Mouse (Mus musculus): ENCODE measurements around the gene Rrm1. TPM values are rescaled to one million over a fixed set of nuclear protein-coding genes. Genes with fewer than 3 reads are reported as not detected.

Rrm1 gene
- polyA plus RNA-seq, 1 experiment = 32.2 TPM

- Histone ChIP-seq H3ac (ENCODE audit: control insufficient read depth, insufficient read length) (peak overlapping the region; percentile 22), H3K79me2 (ENCODE audit: control insufficient read depth, insufficient read depth) (peaks cover 28% of the 10 kb centered on the region), H3K4me2 (ENCODE audit: low read depth) (peak overlapping the region; percentile 76), H3K36me3 (ENCODE audit: control insufficient read depth, insufficient read depth) (no peaks in the 10 kb centered on the region), H3K4me3 (peak overlapping the region; percentile 93), H3K27me3 (ENCODE audit: control insufficient read depth, insufficient read depth, insufficient read length) (no peaks in the 10 kb centered on the region)
- no peak for TF ChIP-seq E2F4 (IDR thresholded peaks at IDR 0.05; ENCODE audit: insufficient read depth)
- no peak for TF ChIP-seq CEBPB (IDR thresholded peaks at IDR 0.05; ENCODE audit: insufficient read depth, poor library complexity, severe bottlenecking)
- no peak for TF ChIP-seq MAX (IDR thresholded peaks at IDR 0.05; ENCODE audit: low read depth)
- no peak for TF ChIP-seq TCF3 (IDR thresholded peaks at IDR 0.05; ENCODE audit: insufficient read length, low read depth)
- no peak for TF ChIP-seq USF1 (IDR thresholded peaks at IDR 0.05; ENCODE audit: low read depth)
- no peak for TF ChIP-seq POLR2A (IDR thresholded peaks at IDR 0.05; ENCODE audit: insufficient read length, low read depth)
- no peak for TF ChIP-seq REST (IDR thresholded peaks at IDR 0.05; ENCODE audit: insufficient read depth, insufficient read length)
- TF ChIP-seq POLR2AphosphoS2 (IDR thresholded peaks at IDR 0.05; ENCODE audit: insufficient read length, low read depth) = no peak
- no peak for TF ChIP-seq MYOG (IDR thresholded peaks at IDR 0.05; ENCODE audit: control insufficient read depth in 1 of 3, insufficient read depth in 1 of 3, insufficient read length in 2 of 3, low read depth in 2 of 3)
- TF ChIP-seq TCF12 (IDR thresholded peaks at IDR 0.05; ENCODE audit: insufficient read depth, poor library complexity, severe bottlenecking) = no peak
- no peak for TF ChIP-seq SRF (IDR thresholded peaks at IDR 0.05; ENCODE audit: control insufficient read depth, insufficient read length, low read depth)
- no peak for TF ChIP-seq MYOD1 (IDR thresholded peaks at IDR 0.05; ENCODE audit: control insufficient read depth in 1 of 3, insufficient read length in 2 of 3, low read depth in 2 of 3)
Measured at GRCm38 (mm10) chr7:102440822-102441656, 456 bp upstream of the Rrm1 start.

GRCm38 (mm10) chr7:102442432-102442831 lies 937 bp downstream of the Rrm1 start:
- H3K4me3 ChIP-seq = peak overlapping the region; percentile 93
- peaks cover 30% of the 10 kb centered on the region for H3K79me2 ChIP-seq (ENCODE audit: control insufficient read depth, insufficient read depth)
- H3K27me3 ChIP-seq (ENCODE audit: control insufficient read depth, insufficient read depth, insufficient read length) = no peaks in the 10 kb centered on the region
- TF ChIP-seq CEBPB (IDR thresholded peaks at IDR 0.05; ENCODE audit: insufficient read depth, poor library complexity, severe bottlenecking) (no peak), MYOG (IDR thresholded peaks at IDR 0.05; ENCODE audit: control insufficient read depth in 1 of 3, insufficient read depth in 1 of 3, insufficient read length in 2 of 3, low read depth in 2 of 3) (no peak), REST (IDR thresholded peaks at IDR 0.05; ENCODE audit: insufficient read depth, insufficient read length) (no peak), MYOD1 (IDR thresholded peaks at IDR 0.05; ENCODE audit: control insufficient read depth in 1 of 3, insufficient read length in 2 of 3, low read depth in 2 of 3) (no peak), TCF12 (IDR thresholded peaks at IDR 0.05; ENCODE audit: insufficient read depth, poor library complexity, severe bottlenecking) (no peak), MAX (IDR thresholded peaks at IDR 0.05; ENCODE audit: low read depth) (no peak), E2F4 (IDR thresholded peaks at IDR 0.05; ENCODE audit: insufficient read depth) (no peak), POLR2A (IDR thresholded peaks at IDR 0.05; ENCODE audit: insufficient read length, low read depth) (no peak), USF1 (IDR thresholded peaks at IDR 0.05; ENCODE audit: low read depth) (no peak), SRF (IDR thresholded peaks at IDR 0.05; ENCODE audit: control insufficient read depth, insufficient read length, low read depth) (no peak), POLR2AphosphoS2 (IDR thresholded peaks at IDR 0.05; ENCODE audit: insufficient read length, low read depth) (no peak), TCF3 (IDR thresholded peaks at IDR 0.05; ENCODE audit: insufficient read length, low read depth) (no peak)
- no peaks in the 10 kb centered on the region for H3K36me3 ChIP-seq (ENCODE audit: control insufficient read depth, insufficient read depth)
- H3K4me2 ChIP-seq (ENCODE audit: low read depth) = peak overlapping the region; percentile 86
- H3ac ChIP-seq (ENCODE audit: control insufficient read depth, insufficient read length) = peak overlapping the region; percentile 22

GRCm38 (mm10) chr7:102444301-102444700 lies 2.8 kb downstream of the Rrm1 start:
- Histone ChIP-seq H3K36me3 (ENCODE audit: control insufficient read depth, insufficient read depth) (peaks cover 2% of the 10 kb centered on the region), H3K4me2 (ENCODE audit: low read depth) (peak overlapping the region; percentile 28), H3K79me2 (ENCODE audit: control insufficient read depth, insufficient read depth) (peaks cover 30% of the 10 kb centered on the region), H3K4me3 (no peak overlapping the region), H3K27me3 (ENCODE audit: control insufficient read depth, insufficient read depth, insufficient read length) (no peaks in the 10 kb centered on the region), H3ac (ENCODE audit: control insufficient read depth, insufficient read length) (no peak overlapping the region)
- no peak for TF ChIP-seq MYOD1 (IDR thresholded peaks at IDR 0.05; ENCODE audit: control insufficient read depth in 1 of 3, insufficient read length in 2 of 3, low read depth in 2 of 3)

GRCm38 (mm10) chr7:102446438-102446837 lies 4.9 kb downstream of the Rrm1 start:
- Histone ChIP-seq H3K4me3 (no peak overlapping the region), H3K36me3 (ENCODE audit: control insufficient read depth, insufficient read depth) (peaks cover 15% of the 10 kb centered on the region), H3K4me2 (ENCODE audit: low read depth) (peak overlapping the region; percentile 6), H3ac (ENCODE audit: control insufficient read depth, insufficient read length) (no peak overlapping the region), H3K79me2 (ENCODE audit: control insufficient read depth, insufficient read depth) (peaks cover 30% of the 10 kb centered on the region), H3K27me3 (ENCODE audit: control insufficient read depth, insufficient read depth, insufficient read length) (no peaks in the 10 kb centered on the region)
- peak in 1 of 3 experiments; percentile 34 for TF ChIP-seq MYOD1 (IDR thresholded peaks at IDR 0.05; ENCODE audit: control insufficient read depth in 1 of 3, insufficient read length in 2 of 3, low read depth in 2 of 3)
- peak in 1 of 3 experiments; percentile 27 for TF ChIP-seq MYOG (IDR thresholded peaks at IDR 0.05; ENCODE audit: control insufficient read depth in 1 of 3, insufficient read depth in 1 of 3, insufficient read length in 2 of 3, low read depth in 2 of 3)
- TF ChIP-seq TCF12 (IDR thresholded peaks at IDR 0.05; ENCODE audit: insufficient read depth, poor library complexity, severe bottlenecking) = no peak
